Mouse (Mus musculus): ENCODE measurements around the gene Drd5. TPM values are rescaled to one million over a fixed set of nuclear protein-coding genes. Genes with fewer than 3 reads are reported as not detected.

The Drd5 gene
- polyA plus RNA-seq, 1 experiment from 2014 or later: not detected

- no peaks in the 10 kb centered on the region for H3K9me3 ChIP-seq (ENCODE audit: control insufficient read depth, low read depth, low read length)
- WGBS: 53% methylated on average over 2 of the region's 2 CpGs
- H3K27ac ChIP-seq (ENCODE audit: low read length): no peak overlapping the region
- H3K4me2 ChIP-seq (replicated peaks; ENCODE audit: low read depth, low read length): no peak overlapping the region
- ATAC-seq (ENCODE audit: insufficient number of reproducible peaks, insufficient read depth, low FRiP score, low read depth): no peak
- no peaks in the 10 kb centered on the region for H3K27me3 ChIP-seq (ENCODE audit: control insufficient read depth, insufficient read depth, low read length)
- no peaks in the 10 kb centered on the region for H3K36me3 ChIP-seq (ENCODE audit: control insufficient read depth, insufficient read depth, low read length)
- H3K9ac ChIP-seq (replicated peaks; ENCODE audit: low read depth, low read length): no peak overlapping the region
- no peak overlapping the region for H3K4me3 ChIP-seq (ENCODE audit: low read depth, low read length)
- peaks cover 9% of the 10 kb centered on the region for H3K4me1 ChIP-seq (ENCODE audit: control insufficient read depth, insufficient read depth, low read length)
These were observed 46.4 kb downstream of the Drd5 start for GRCm38 (mm10) chr5:38365521-38365920.

DNA sequence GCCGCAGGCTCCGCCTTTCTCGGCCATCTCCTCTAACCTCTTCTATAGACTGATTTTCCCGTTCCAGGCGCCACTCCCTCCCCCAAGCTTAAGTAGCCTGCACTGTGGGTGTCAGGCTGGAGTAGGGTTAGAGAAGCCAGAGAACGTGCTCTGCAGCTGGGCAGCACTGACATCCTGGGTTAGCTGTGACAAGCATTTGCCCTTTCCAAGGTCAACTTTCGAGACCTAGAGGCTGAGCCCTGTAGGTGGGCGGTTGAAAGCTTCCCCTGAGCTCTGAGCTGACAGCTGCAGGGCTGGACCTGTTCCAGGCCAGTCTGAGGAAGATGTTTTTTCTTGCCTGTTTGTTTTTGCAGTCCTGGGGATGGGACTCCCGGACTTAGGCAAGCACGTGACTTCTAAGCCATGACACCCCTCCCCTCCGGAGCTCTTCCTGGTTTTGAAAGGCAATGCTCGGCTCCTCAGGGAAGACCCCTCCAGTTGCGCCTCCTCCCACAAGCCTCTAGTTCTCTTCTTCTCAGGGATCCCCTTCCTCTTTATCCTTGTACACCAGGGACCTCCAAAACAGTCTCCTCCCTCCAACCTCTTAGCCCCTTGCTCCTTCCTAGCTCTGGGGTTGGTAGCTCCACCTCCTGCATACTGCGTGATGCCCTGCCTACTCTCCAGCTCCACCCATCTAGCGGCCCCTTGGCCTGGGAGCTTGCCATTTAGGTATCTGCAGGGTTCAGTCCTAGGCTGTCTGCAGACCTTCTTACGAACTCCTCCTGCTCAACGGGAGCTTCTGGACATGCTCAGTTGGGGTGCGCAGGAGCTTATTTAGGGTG, 47.7 kb downstream of the Drd5 start:
- WGBS: 13% methylated on average over 18 of the region's 18 CpGs
- no peaks in the 10 kb centered on the region for H3K27me3 ChIP-seq (ENCODE audit: control insufficient read depth, insufficient read depth, low read length)
- H3K4me1 ChIP-seq (ENCODE audit: control insufficient read depth, insufficient read depth, low read length): peaks cover 9% of the 10 kb centered on the region
- peak overlapping the region; percentile 43 for H3K4me2 ChIP-seq (replicated peaks; ENCODE audit: low read depth, low read length)
- no peaks in the 10 kb centered on the region for H3K36me3 ChIP-seq (ENCODE audit: control insufficient read depth, insufficient read depth, low read length)
- no peak overlapping the region for H3K9ac ChIP-seq (replicated peaks; ENCODE audit: low read depth, low read length)
- ATAC-seq (ENCODE audit: insufficient number of reproducible peaks, insufficient read depth, low FRiP score, low read depth): peak; percentile 80
- H3K4me3 ChIP-seq (ENCODE audit: low read depth, low read length): peak overlapping the region; percentile 22
- peak overlapping the region; percentile 1; the same call in 1 of the 2 replicates for H3K27ac ChIP-seq (ENCODE audit: low read length)
- H3K9me3 ChIP-seq (ENCODE audit: control insufficient read depth, low read depth, low read length): no peaks in the 10 kb centered on the region

GRCm38 (mm10) chr5:38371308-38371707, 52.1 kb downstream of the Drd5 start:
- Histone ChIP-seq H3K4me3 (ENCODE audit: low read depth, low read length) (no peak overlapping the region), H3K36me3 (ENCODE audit: control insufficient read depth, insufficient read depth, low read length) (no peaks in the 10 kb centered on the region), H3K4me2 (replicated peaks; ENCODE audit: low read depth, low read length) (no peak overlapping the region), H3K9ac (replicated peaks; ENCODE audit: low read depth, low read length) (no peak overlapping the region), H3K27ac (ENCODE audit: low read length) (no peak overlapping the region), H3K27me3 (ENCODE audit: control insufficient read depth, insufficient read depth, low read length) (no peaks in the 10 kb centered on the region), H3K9me3 (ENCODE audit: control insufficient read depth, low read depth, low read length) (no peaks in the 10 kb centered on the region), H3K4me1 (ENCODE audit: control insufficient read depth, insufficient read depth, low read length) (peaks cover 7% of the 10 kb centered on the region)
- ATAC-seq (ENCODE audit: insufficient number of reproducible peaks, insufficient read depth, low FRiP score, low read depth): no peak
- WGBS: 85% methylated on average over 1 of the region's 1 CpGs

Other genes with a start within 250 kb of the Drd5 start
- 21.9 and 22.2 TPM in 2 replicates for gene Nsg1, start 159.5 kb upstream of the Drd5 start, polyA plus RNA-seq (2014; fragmentation: Nextera tagmentation; extraction: Ambion mirVana)
- gene Zbtb49, start 98.9 kb upstream of the Drd5 start, polyA plus RNA-seq (2014; fragmentation: Nextera tagmentation; extraction: Ambion mirVana): 13.9 and 17.1 TPM in 2 replicates
- 90.3 and 99.8 TPM in 2 replicates for gene Lyar, start 98.9 kb upstream of the Drd5 start, polyA plus RNA-seq (2014; fragmentation: Nextera tagmentation; extraction: Ambion mirVana)
- 77.0 and 78.4 TPM in 2 replicates for gene Tmem128, start 59.2 kb upstream of the Drd5 start, polyA plus RNA-seq (2014; fragmentation: Nextera tagmentation; extraction: Ambion mirVana)
- gene Otop1, start 43.4 kb upstream of the Drd5 start, polyA plus RNA-seq (2014; fragmentation: Nextera tagmentation; extraction: Ambion mirVana): 0.11 TPM in 1 of 2 replicates, not detected in the other
- 0.93 and 1.3 TPM in 2 replicates for gene Slc2a9, start 183.8 kb downstream of the Drd5 start, polyA plus RNA-seq (2014; fragmentation: Nextera tagmentation; extraction: Ambion mirVana)
- gene Wdr1, start 243.9 kb downstream of the Drd5 start, polyA plus RNA-seq (2014; fragmentation: Nextera tagmentation; extraction: Ambion mirVana): 252 and 261 TPM in 2 replicates